Mouse (Mus musculus): ENCODE results near the gene Myo19. TPM values are rescaled to one million over a fixed set of nuclear protein-coding genes. Genes with fewer than 3 reads are reported as not detected.

Myo19 gene
- polyA plus RNA-seq, 1 experiment = 24.7 TPM

DNA sequence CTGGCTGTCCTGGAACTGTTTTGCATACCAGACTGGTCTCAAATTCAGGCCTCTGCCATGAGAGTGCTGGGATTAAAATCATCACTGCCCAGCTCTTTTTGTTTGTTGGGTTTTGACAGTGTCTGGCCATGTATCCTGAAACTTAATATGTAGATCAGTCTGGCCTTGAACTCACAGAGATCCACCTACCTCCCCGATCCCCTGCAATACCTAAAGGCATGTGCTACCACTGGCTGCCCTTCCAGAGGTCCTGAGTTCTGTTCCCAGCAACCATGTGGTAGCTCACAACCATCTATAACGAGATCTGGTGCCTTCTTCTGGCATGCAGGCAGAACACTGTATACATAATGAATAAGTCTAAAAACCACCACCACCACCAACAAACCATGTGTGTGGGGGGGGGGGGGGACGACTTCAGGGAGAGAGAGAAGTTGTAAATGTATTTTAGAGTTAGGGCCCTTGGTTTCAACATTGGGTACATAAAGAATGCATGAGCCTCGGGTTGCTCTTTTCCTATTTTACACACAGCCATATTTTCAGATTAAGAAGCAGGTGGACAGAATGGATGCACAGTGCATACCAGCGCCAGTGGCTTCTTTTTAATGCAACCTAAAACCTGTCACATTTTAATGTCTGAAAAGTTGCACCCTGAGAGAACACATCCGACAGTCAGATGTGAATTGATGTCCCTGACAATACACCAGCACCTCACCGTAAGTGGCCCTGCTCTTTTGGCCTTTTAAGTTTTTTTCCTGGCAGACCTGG is 759 bp upstream of the Myo19 start:
- Histone ChIP-seq H3K27me3 (ENCODE audit: control insufficient read depth, insufficient read depth, low read length) (no peaks in the 10 kb centered on the region), H3K27ac (ENCODE audit: control insufficient read depth, insufficient read depth, low read depth, low read length) (peak overlapping the region; percentile 92), H3K4me1 (ENCODE audit: control insufficient read depth, insufficient read depth, low read length) (peaks cover 4% of the 10 kb centered on the region; the same call in 1 of the 2 replicates), H3K36me3 (ENCODE audit: control insufficient read depth, insufficient read depth, low read length) (no peaks in the 10 kb centered on the region; the same call in none of the 2 replicates), H3K4me3 (ENCODE audit: control insufficient read depth, low read depth, low read length) (peak overlapping the region; percentile 77)
- TF ChIP-seq POLR2A (IDR thresholded peaks at IDR 0.05; ENCODE audit: control insufficient read depth, low read depth, low read length) = no peak
- TF ChIP-seq CTCF (IDR thresholded peaks at IDR 0.05; ENCODE audit: control insufficient read depth, insufficient read depth, insufficient replicate concordance, low read depth, low read length) = no peak

DNA sequence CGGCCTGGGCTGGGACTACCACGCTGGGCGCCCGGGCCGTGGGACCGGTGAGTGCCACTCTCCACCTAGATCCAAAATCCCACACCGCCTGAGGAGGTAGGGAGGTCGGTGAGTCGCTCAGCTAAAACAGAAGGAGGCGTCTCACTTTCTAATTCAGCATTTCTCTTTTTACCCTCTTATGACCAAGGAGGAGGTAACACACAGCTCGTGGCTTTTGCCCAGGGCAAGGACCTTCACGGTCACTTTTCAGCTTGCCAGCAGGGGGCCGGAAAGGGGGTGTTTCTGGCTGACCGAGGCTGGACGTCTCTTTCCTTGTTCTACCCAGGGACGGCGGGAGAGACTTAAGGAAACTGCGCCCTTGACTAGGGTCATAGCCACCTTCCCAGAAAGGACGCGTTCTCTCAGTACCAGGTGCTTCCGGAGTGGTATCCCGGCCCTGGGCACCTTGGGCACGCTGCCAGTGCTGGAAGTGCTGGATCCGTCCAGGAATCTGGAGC is 565 bp downstream of the Myo19 start:
- Histone ChIP-seq H3K27ac (ENCODE audit: control insufficient read depth, insufficient read depth, low read depth, low read length) (peak overlapping the region; percentile 92), H3K27me3 (ENCODE audit: control insufficient read depth, insufficient read depth, low read length) (no peaks in the 10 kb centered on the region), H3K4me1 (ENCODE audit: control insufficient read depth, insufficient read depth, low read length) (peaks cover 4% of the 10 kb centered on the region; the same call in 1 of the 2 replicates), H3K36me3 (ENCODE audit: control insufficient read depth, insufficient read depth, low read length) (peaks cover 2% of the 10 kb centered on the region), H3K4me3 (ENCODE audit: control insufficient read depth, low read depth, low read length) (peak overlapping the region; percentile 77)
- TF ChIP-seq CTCF (IDR thresholded peaks at IDR 0.05; ENCODE audit: control insufficient read depth, insufficient read depth, insufficient replicate concordance, low read depth, low read length) (no peak), POLR2A (IDR thresholded peaks at IDR 0.05; ENCODE audit: control insufficient read depth, low read depth, low read length) (no peak)

DNA sequence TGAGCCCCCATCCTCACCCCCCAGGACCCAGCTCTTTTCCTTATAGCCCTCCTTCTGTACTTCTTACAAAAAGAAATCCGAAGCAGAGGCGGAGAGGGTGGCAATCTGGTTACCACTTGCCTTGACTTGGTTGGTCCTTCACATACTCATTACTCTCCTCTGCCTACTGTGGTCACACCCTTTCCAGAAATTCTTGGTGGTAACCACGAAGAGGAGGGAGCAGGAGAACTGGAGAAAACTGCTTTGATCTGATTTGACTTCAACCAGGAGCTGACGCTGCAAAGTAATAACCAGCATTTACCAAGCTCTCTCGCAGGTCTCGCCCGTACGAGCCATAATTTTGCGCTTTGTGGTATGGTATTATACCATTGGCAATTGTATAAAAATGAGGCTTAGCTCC is 1.0 kb downstream of the Myo19 start:
- TF ChIP-seq CTCF (IDR thresholded peaks at IDR 0.05; ENCODE audit: control insufficient read depth, insufficient read depth, insufficient replicate concordance, low read depth, low read length) = no peak
- no peak for TF ChIP-seq POLR2A (IDR thresholded peaks at IDR 0.05; ENCODE audit: control insufficient read depth, low read depth, low read length)
- Histone ChIP-seq H3K36me3 (ENCODE audit: control insufficient read depth, insufficient read depth, low read length) (peaks cover 2% of the 10 kb centered on the region), H3K4me3 (ENCODE audit: control insufficient read depth, low read depth, low read length) (peak overlapping the region; percentile 77), H3K27me3 (ENCODE audit: control insufficient read depth, insufficient read depth, low read length) (no peaks in the 10 kb centered on the region), H3K27ac (ENCODE audit: control insufficient read depth, insufficient read depth, low read depth, low read length) (peak overlapping the region; percentile 92; the same call in 1 of the 2 replicates), H3K4me1 (ENCODE audit: control insufficient read depth, insufficient read depth, low read length) (peaks cover 4% of the 10 kb centered on the region; the same call in 1 of the 2 replicates)

GRCm38 (mm10) chr11:84882346-84882745 is 2.4 kb downstream of the Myo19 start:
- H3K27me3 ChIP-seq (ENCODE audit: control insufficient read depth, insufficient read depth, low read length) = no peaks in the 10 kb centered on the region
- H3K27ac ChIP-seq (ENCODE audit: control insufficient read depth, insufficient read depth, low read depth, low read length) = no peak overlapping the region
- H3K4me3 ChIP-seq (ENCODE audit: control insufficient read depth, low read depth, low read length) = no peak overlapping the region
- no peak for TF ChIP-seq POLR2A (IDR thresholded peaks at IDR 0.05; ENCODE audit: control insufficient read depth, low read depth, low read length)
- no peak for TF ChIP-seq CTCF (IDR thresholded peaks at IDR 0.05; ENCODE audit: control insufficient read depth, insufficient read depth, insufficient replicate concordance, low read depth, low read length)
- peaks cover 5% of the 10 kb centered on the region for H3K36me3 ChIP-seq (ENCODE audit: control insufficient read depth, insufficient read depth, low read length)
- peaks cover 4% of the 10 kb centered on the region; the same call in 1 of the 2 replicates for H3K4me1 ChIP-seq (ENCODE audit: control insufficient read depth, insufficient read depth, low read length)

DNA sequence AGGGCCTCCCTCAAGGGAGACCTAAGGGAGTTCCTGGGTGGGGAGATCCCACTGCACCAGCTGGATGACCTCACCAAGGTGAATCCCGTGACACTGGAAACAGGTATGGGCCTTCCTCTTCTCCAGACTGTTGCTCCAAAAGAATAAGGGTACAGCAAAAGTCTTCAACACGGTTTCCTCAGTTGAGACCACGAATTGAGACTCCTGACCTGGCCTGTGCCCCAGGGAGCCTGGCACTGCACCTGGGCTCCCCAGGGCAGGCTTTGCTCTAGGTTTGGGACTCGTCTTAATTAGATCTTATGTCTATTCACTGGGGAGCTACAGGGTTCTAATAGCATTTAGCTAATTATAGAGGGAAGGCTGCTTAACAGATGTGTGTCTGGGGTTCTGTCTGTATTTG is 5.3 kb downstream of the Myo19 start:
- TF ChIP-seq POLR2A (IDR thresholded peaks at IDR 0.05; ENCODE audit: control insufficient read depth, low read depth, low read length) = no peak
- TF ChIP-seq CTCF (IDR thresholded peaks at IDR 0.05; ENCODE audit: control insufficient read depth, insufficient read depth, insufficient replicate concordance, low read depth, low read length) = no peak
- Histone ChIP-seq H3K36me3 (ENCODE audit: control insufficient read depth, insufficient read depth, low read length) (peaks cover 6% of the 10 kb centered on the region), H3K4me1 (ENCODE audit: control insufficient read depth, insufficient read depth, low read length) (peaks cover 4% of the 10 kb centered on the region; the same call in 1 of the 2 replicates), H3K4me3 (ENCODE audit: control insufficient read depth, low read depth, low read length) (no peak overlapping the region), H3K27ac (ENCODE audit: control insufficient read depth, insufficient read depth, low read depth, low read length) (no peak overlapping the region), H3K27me3 (ENCODE audit: control insufficient read depth, insufficient read depth, low read length) (no peaks in the 10 kb centered on the region)

DNA sequence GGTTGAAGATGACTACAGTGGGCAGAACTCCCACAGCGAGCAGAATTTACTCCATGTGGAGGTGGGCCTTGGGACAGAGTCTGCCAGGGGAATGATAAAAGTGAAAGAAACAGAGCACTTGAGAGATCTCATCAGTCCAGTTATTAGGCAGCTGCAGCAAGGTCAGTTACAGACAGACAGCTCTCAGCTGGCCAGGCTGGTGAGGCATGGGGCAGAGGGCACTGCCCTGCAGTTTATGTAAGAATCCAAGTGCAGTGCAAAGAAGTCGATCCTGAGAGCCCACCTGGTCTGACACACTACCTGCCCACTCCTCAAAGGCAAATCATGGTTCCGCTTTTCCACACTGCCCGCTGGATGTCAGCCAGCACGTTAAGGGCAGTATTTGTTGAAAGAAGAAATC is 6.3 kb downstream of the Myo19 start:
- TF ChIP-seq POLR2A (IDR thresholded peaks at IDR 0.05; ENCODE audit: control insufficient read depth, low read depth, low read length) (no peak), CTCF (IDR thresholded peaks at IDR 0.05; ENCODE audit: control insufficient read depth, insufficient read depth, insufficient replicate concordance, low read depth, low read length) (no peak)

GRCm38 (mm10) chr11:84886767-84887511 is 7.0 kb downstream of the Myo19 start:
- H3K27ac ChIP-seq (ENCODE audit: control insufficient read depth, insufficient read depth, low read depth, low read length) = no peak overlapping the region
- no peaks in the 10 kb centered on the region for H3K4me1 ChIP-seq (ENCODE audit: control insufficient read depth, insufficient read depth, low read length)
- TF ChIP-seq POLR2A (IDR thresholded peaks at IDR 0.05; ENCODE audit: control insufficient read depth, low read depth, low read length) (no peak), CTCF (IDR thresholded peaks at IDR 0.05; ENCODE audit: control insufficient read depth, insufficient read depth, insufficient replicate concordance, low read depth, low read length) (no peak)
- no peaks in the 10 kb centered on the region for H3K27me3 ChIP-seq (ENCODE audit: control insufficient read depth, insufficient read depth, low read length)
- H3K4me3 ChIP-seq (ENCODE audit: control insufficient read depth, low read depth, low read length) = no peak overlapping the region
- peaks cover 6% of the 10 kb centered on the region for H3K36me3 ChIP-seq (ENCODE audit: control insufficient read depth, insufficient read depth, low read length)

More for the DNA sequence above, 6.3 kb downstream of the Myo19 start:
- H3K27me3 ChIP-seq (ENCODE audit: control insufficient read depth, insufficient read depth, low read length) = no peaks in the 10 kb centered on the region
- peaks cover 6% of the 10 kb centered on the region for H3K36me3 ChIP-seq (ENCODE audit: control insufficient read depth, insufficient read depth, low read length)
- H3K27ac ChIP-seq (ENCODE audit: control insufficient read depth, insufficient read depth, low read depth, low read length) = no peak overlapping the region
- no peak overlapping the region for H3K4me3 ChIP-seq (ENCODE audit: control insufficient read depth, low read depth, low read length)
- no peaks in the 10 kb centered on the region for H3K4me1 ChIP-seq (ENCODE audit: control insufficient read depth, insufficient read depth, low read length)
